Mouse (Mus musculus): ENCODE measurements at regions not wholly inside any gene's neighbourhood (a gene's known extent, or its start where the extent isn't known, plus 50 kb on each side); places are given as distances from the start of the nearest gene placed in this dataset.

GRCm38 (mm10) chr8:112092831-112093230 is 78.0 kb upstream of the Gm6793 start:
- no peak overlapping the region for H3K27ac ChIP-seq (ENCODE audit: control insufficient read depth, insufficient read depth, low read depth, low read length)
- no peak for TF ChIP-seq POLR2A (IDR thresholded peaks at IDR 0.05; ENCODE audit: control insufficient read depth, low read depth, low read length)
- no peak for TF ChIP-seq CTCF (IDR thresholded peaks at IDR 0.05; ENCODE audit: control insufficient read depth, insufficient read depth, insufficient replicate concordance, low read depth, low read length)
- H3K36me3 ChIP-seq (ENCODE audit: control insufficient read depth, insufficient read depth, low read length), result no peaks in the 10 kb centered on the region
- H3K27me3 ChIP-seq (ENCODE audit: control insufficient read depth, insufficient read depth, low read length), result no peaks in the 10 kb centered on the region
- no peak overlapping the region for H3K4me3 ChIP-seq (ENCODE audit: control insufficient read depth, low read depth, low read length)
- H3K4me1 ChIP-seq (ENCODE audit: control insufficient read depth, insufficient read depth, low read length), result no peaks in the 10 kb centered on the region

GRCm38 (mm10) chr8:112078621-112079020 is 63.8 kb upstream of the Gm6793 start:
- Histone ChIP-seq H3K4me1 (ENCODE audit: control insufficient read depth, insufficient read depth, low read length) (no peaks in the 10 kb centered on the region), H3K36me3 (ENCODE audit: control insufficient read depth, insufficient read depth, low read length) (no peaks in the 10 kb centered on the region), H3K27me3 (ENCODE audit: control insufficient read depth, insufficient read depth, low read length) (no peaks in the 10 kb centered on the region), H3K27ac (ENCODE audit: control insufficient read depth, insufficient read depth, low read depth, low read length) (no peak overlapping the region), H3K4me3 (ENCODE audit: control insufficient read depth, low read depth, low read length) (no peak overlapping the region)
- TF ChIP-seq POLR2A (IDR thresholded peaks at IDR 0.05; ENCODE audit: control insufficient read depth, low read depth, low read length) (no peak), CTCF (IDR thresholded peaks at IDR 0.05; ENCODE audit: control insufficient read depth, insufficient read depth, insufficient replicate concordance, low read depth, low read length) (no peak)

GRCm38 (mm10) chr8:112072205-112072604 is 57.4 kb upstream of the Gm6793 start:
- H3K36me3 ChIP-seq (ENCODE audit: control insufficient read depth, insufficient read depth, low read length), result no peaks in the 10 kb centered on the region
- no peaks in the 10 kb centered on the region for H3K27me3 ChIP-seq (ENCODE audit: control insufficient read depth, insufficient read depth, low read length)
- peak overlapping the region; percentile 28 for H3K4me3 ChIP-seq (ENCODE audit: control insufficient read depth, low read depth, low read length)
- no peak overlapping the region for H3K27ac ChIP-seq (ENCODE audit: control insufficient read depth, insufficient read depth, low read depth, low read length)
- H3K4me1 ChIP-seq (ENCODE audit: control insufficient read depth, insufficient read depth, low read length), result peaks cover 2% of the 10 kb centered on the region; the same call in 1 of the 2 replicates
- no peak for TF ChIP-seq POLR2A (IDR thresholded peaks at IDR 0.05; ENCODE audit: control insufficient read depth, low read depth, low read length)
- no peak for TF ChIP-seq CTCF (IDR thresholded peaks at IDR 0.05; ENCODE audit: control insufficient read depth, insufficient read depth, insufficient replicate concordance, low read depth, low read length)

- Histone ChIP-seq H3K27ac (ENCODE audit: control insufficient read depth, insufficient read depth, low read depth, low read length) (no peak overlapping the region), H3K4me3 (ENCODE audit: control insufficient read depth, low read depth, low read length) (no peak overlapping the region), H3K27me3 (ENCODE audit: control insufficient read depth, insufficient read depth, low read length) (no peaks in the 10 kb centered on the region), H3K4me1 (ENCODE audit: control insufficient read depth, insufficient read depth, low read length) (peaks cover 2% of the 10 kb centered on the region; the same call in 1 of the 2 replicates), H3K36me3 (ENCODE audit: control insufficient read depth, insufficient read depth, low read length) (no peaks in the 10 kb centered on the region)
- no peak for TF ChIP-seq POLR2A (IDR thresholded peaks at IDR 0.05; ENCODE audit: control insufficient read depth, low read depth, low read length)
- TF ChIP-seq CTCF (IDR thresholded peaks at IDR 0.05; ENCODE audit: control insufficient read depth, insufficient read depth, insufficient replicate concordance, low read depth, low read length), result no peak
Measured at GRCm38 (mm10) chr8:112070251-112070650, 55.4 kb upstream of the Gm6793 start.
